Mouse (Mus musculus): ENCODE results near the gene Prph. TPM values are rescaled to one million over a fixed set of nuclear protein-coding genes. Genes with fewer than 3 reads are reported as not detected.

Gene Prph
- polyA plus RNA-seq, 1 experiment from 2014 or later = 1.8 TPM

- no peaks in the 10 kb centered on the region for H3K9me3 ChIP-seq
- no peak overlapping the region for H3K27ac ChIP-seq
- H3K4me2 ChIP-seq = no peak overlapping the region
- H3K36me3 ChIP-seq = peaks cover 55% of the 10 kb centered on the region
- peaks cover 22% of the 10 kb centered on the region for H3K27me3 ChIP-seq
- H3K9ac ChIP-seq = 0 out of 2 replicates have a peak overlapping the region, but pooled peaks have one; percentile 32
- no peak for ATAC-seq (ENCODE audit: insufficient number of reproducible peaks, insufficient read depth, low FRiP score, low TSS enrichment, low read depth)
- no peak overlapping the region for H3K4me3 ChIP-seq
- 84% methylated on average over 3 of the region's 3 CpGs for WGBS
- H3K4me1 ChIP-seq = peaks cover 42% of the 10 kb centered on the region
These were observed 24.8 kb downstream of the Prph start for GRCm38 (mm10) chr15:99079804-99080203.

DNA sequence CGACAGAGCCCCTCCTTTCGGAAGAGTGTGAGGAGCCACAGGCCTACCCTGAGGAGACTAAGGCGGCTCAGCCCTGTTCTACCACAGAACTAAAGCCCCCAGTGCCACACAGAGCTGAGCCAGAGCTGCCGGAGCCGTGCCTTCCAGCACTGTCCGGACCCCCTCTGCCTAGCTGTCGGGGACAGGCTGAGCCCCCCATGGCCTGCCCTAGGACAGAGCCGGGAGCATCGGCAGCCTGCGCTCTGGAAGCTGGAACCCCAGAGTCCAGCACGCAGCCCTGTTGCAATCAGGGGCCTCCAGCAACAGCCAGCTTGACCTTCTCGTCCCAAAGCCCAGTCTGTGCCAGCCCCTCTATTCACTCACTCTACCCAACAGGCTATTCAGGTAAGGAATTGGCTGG lies 27.3 kb downstream of the Prph start:
- H3K4me2 ChIP-seq = no peak overlapping the region
- peaks cover 47% of the 10 kb centered on the region for H3K27me3 ChIP-seq
- H3K9ac ChIP-seq = no peak overlapping the region
- peaks cover 47% of the 10 kb centered on the region for H3K36me3 ChIP-seq
- H3K27ac ChIP-seq = no peak overlapping the region
- no peaks in the 10 kb centered on the region for H3K9me3 ChIP-seq
- H3K4me1 ChIP-seq = peaks cover 23% of the 10 kb centered on the region
- no peak overlapping the region for H3K4me3 ChIP-seq
- 92% methylated on average over 12 of the region's 12 CpGs for WGBS
- no peak for ATAC-seq (ENCODE audit: insufficient number of reproducible peaks, insufficient read depth, low FRiP score, low TSS enrichment, low read depth)

DNA sequence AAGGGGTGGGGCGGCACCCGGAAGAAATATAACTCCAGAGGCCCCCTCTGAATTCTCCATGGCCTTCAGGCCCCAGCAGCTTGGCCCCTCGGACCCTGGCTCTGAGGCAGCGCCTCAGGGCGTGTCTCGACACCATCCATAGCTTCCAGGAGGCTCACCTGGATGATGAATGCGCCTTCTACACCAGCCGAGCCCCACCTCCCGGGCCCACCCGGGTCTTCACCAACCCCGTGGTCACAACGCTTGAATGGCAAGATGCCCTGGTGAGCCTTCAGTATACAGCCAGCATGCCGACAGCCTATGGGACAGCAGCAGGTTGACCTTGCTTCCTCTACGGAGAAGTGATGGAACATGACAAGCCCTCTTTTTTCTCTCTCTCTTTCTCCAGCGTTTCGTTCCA lies 27.9 kb downstream of the Prph start:
- WGBS = 89% methylated on average over 16 of the region's 16 CpGs
- H3K36me3 ChIP-seq = peaks cover 42% of the 10 kb centered on the region
- H3K27me3 ChIP-seq = peaks cover 52% of the 10 kb centered on the region
- H3K9me3 ChIP-seq = no peaks in the 10 kb centered on the region
- ATAC-seq (ENCODE audit: insufficient number of reproducible peaks, insufficient read depth, low FRiP score, low TSS enrichment, low read depth) = no peak
- no peak overlapping the region for H3K9ac ChIP-seq
- H3K4me3 ChIP-seq = no peak overlapping the region
- no peak overlapping the region for H3K27ac ChIP-seq
- peaks cover 20% of the 10 kb centered on the region for H3K4me1 ChIP-seq
- no peak overlapping the region for H3K4me2 ChIP-seq

- ATAC-seq (ENCODE audit: insufficient number of reproducible peaks, insufficient read depth, low FRiP score, low TSS enrichment, low read depth) = no peak
- whole genome bisulfite sequencing = 69% methylated on average over 9 of the region's 9 CpGs
- peaks cover 57% of the 10 kb centered on the region for H3K27me3 ChIP-seq
These were observed 28.3 kb downstream of the Prph start for GRCm38 (mm10) chr15:99083258-99083657.

DNA sequence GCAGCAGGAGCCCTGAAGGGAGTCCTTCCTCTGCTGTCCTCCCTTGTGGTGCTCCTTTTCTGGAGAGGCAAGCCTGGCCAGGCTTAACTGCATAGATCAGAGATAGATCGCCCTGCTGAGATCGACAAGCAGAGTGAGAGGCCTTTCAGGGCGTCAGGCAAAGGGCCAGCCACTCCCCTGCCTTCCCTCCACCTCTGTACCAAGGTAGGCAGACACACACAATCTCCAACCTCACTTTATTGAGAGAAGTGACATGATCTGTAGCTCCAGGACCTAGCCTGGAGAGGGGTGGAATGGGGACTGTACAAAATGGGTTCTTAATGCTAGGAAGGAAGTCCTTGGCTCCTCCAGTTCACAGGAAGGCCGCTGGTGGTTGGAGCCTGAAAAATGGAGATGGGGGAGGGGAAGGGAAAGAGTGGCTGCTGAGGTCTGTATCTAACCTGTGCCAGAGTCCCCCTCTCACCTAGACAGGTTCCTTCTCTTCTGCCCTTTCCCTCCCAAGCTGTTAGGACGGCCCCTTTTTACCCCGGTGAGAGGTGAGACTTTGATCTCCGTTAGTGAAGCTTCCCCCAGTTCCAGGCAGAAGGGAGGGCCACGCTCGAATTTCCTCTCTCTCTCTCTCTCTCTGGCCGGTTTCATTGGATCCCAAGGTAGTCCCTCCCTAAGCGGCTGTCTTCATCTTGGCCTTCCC lies 29.0 kb downstream of the Prph start:
- no peak overlapping the region for H3K4me2 ChIP-seq
- peaks cover 24% of the 10 kb centered on the region for H3K4me1 ChIP-seq
- peaks cover 32% of the 10 kb centered on the region for H3K36me3 ChIP-seq
- H3K27ac ChIP-seq = no peak overlapping the region
- no peaks in the 10 kb centered on the region for H3K9me3 ChIP-seq
- whole genome bisulfite sequencing = 10% methylated on average over 11 of the region's 11 CpGs
- H3K9ac ChIP-seq = no peak overlapping the region
- peaks cover 64% of the 10 kb centered on the region for H3K27me3 ChIP-seq
- ATAC-seq (ENCODE audit: insufficient number of reproducible peaks, insufficient read depth, low FRiP score, low TSS enrichment, low read depth) = no peak
- H3K4me3 ChIP-seq = no peak overlapping the region

More at GRCm38 (mm10) chr15:99083258-99083657, 28.3 kb downstream of the Prph start:
- Histone ChIP-seq H3K4me2 (no peak overlapping the region), H3K4me1 (peaks cover 21% of the 10 kb centered on the region), H3K4me3 (no peak overlapping the region), H3K9ac (no peak overlapping the region), H3K27ac (no peak overlapping the region), H3K36me3 (peaks cover 38% of the 10 kb centered on the region), H3K9me3 (no peaks in the 10 kb centered on the region)

DNA sequence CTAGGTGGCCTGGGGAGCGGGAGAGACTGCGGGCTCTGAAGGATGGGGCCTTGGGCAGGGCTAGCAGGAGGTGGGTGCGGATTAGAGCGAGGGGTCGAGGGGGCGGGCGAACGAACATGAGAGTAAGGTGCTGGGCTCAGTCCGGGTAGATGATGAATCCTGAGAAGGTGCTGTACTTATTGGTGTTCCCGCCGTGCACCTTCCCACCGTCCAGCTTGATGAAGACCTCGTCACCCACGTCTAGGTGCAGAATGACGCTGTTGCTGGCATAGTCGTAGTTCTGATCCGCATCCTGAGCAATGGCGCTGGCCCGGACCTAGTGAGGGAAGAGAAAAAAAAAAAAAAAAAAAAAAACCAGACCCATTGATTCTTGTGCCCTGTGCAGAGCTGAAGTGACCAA lies 29.6 kb downstream of the Prph start:
- no peak overlapping the region for H3K27ac ChIP-seq
- ATAC-seq (ENCODE audit: insufficient number of reproducible peaks, insufficient read depth, low FRiP score, low TSS enrichment, low read depth) = no peak
- peaks cover 70% of the 10 kb centered on the region for H3K27me3 ChIP-seq
- H3K4me1 ChIP-seq = peaks cover 24% of the 10 kb centered on the region
- H3K36me3 ChIP-seq = peaks cover 32% of the 10 kb centered on the region
- H3K9ac ChIP-seq = no peak overlapping the region
- no peak overlapping the region; the same call in 1 of the 2 replicates for H3K4me2 ChIP-seq
- no peaks in the 10 kb centered on the region for H3K9me3 ChIP-seq
- H3K4me3 ChIP-seq = no peak overlapping the region
- WGBS = 9% methylated on average over 19 of the region's 19 CpGs

- ATAC-seq (ENCODE audit: insufficient number of reproducible peaks, insufficient read depth, low FRiP score, low TSS enrichment, low read depth) = no peak
- peaks cover 22% of the 10 kb centered on the region for H3K36me3 ChIP-seq
- H3K27me3 ChIP-seq = peaks cover 84% of the 10 kb centered on the region
- H3K27ac ChIP-seq = no peak overlapping the region
- no peak overlapping the region for H3K9ac ChIP-seq
- H3K4me1 ChIP-seq = peaks cover 24% of the 10 kb centered on the region
- 79% methylated on average over 4 of the region's 4 CpGs for WGBS
- H3K9me3 ChIP-seq = no peaks in the 10 kb centered on the region
- H3K4me2 ChIP-seq = no peak overlapping the region
- no peak overlapping the region for H3K4me3 ChIP-seq
These were observed 31.0 kb downstream of the Prph start for GRCm38 (mm10) chr15:99085997-99086396.

GRCm38 (mm10) chr15:99087253-99088075 lies 32.5 kb downstream of the Prph start, which contains the start of gene C1ql4:
Gene C1ql4, minus strand, starts transcription at chr15:99087817.
- H3K4me3 ChIP-seq = peak within 1 kb of the TSS; percentile 33
- no peaks in the 10 kb centered on the region for H3K9me3 ChIP-seq
- H3K9ac ChIP-seq = no peak within 1 kb of the TSS; the same call in 1 of the 2 replicates
- no peak for ATAC-seq (ENCODE audit: insufficient number of reproducible peaks, insufficient read depth, low FRiP score, low TSS enrichment, low read depth)
- peaks cover 99% of the 10 kb centered on the region for H3K27me3 ChIP-seq
- peak within 1 kb of the TSS; percentile 53 for H3K4me2 ChIP-seq
- WGBS = 8% methylated on average over 60 of the region's 60 CpGs
- no peak within 1 kb of the TSS for H3K27ac ChIP-seq
- peaks cover 24% of the 10 kb centered on the region for H3K4me1 ChIP-seq
- H3K36me3 ChIP-seq = peaks cover 9% of the 10 kb centered on the region

DNA sequence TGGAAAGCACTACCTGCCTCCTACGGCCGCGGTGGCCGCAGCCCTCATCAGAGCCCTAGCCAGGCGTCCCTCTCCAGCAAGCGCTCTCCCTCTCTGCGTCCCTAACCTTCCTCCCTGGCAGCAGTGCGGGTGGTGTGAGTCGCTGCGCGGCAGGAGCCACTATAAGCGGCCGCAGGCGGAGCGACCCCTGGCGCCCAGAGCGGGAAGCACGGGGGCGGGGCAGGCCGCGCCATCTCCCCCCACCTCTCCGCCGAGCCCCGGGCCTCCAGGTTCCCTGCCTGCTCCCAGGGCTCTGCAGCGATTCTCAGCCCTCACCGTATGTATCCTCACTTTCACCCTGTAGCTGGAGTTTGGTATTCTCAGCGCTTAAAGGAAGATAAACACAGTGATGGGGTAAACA lies 33.3 kb downstream of the Prph start:
- 0 out of 2 replicates have a peak, but pooled peaks have one; percentile 38 for ATAC-seq (ENCODE audit: insufficient number of reproducible peaks, insufficient read depth, low FRiP score, low TSS enrichment, low read depth)
- peaks cover under 1% of the 10 kb centered on the region; the same call in 1 of the 2 replicates for H3K36me3 ChIP-seq
- H3K9ac ChIP-seq = no peak overlapping the region; the same call in 1 of the 2 replicates
- peaks cover 24% of the 10 kb centered on the region for H3K4me1 ChIP-seq
- WGBS = under 1% methylated on average over 27 of the region's 27 CpGs
- H3K27me3 ChIP-seq = peaks cover 100% of the 10 kb centered on the region
- no peak overlapping the region for H3K27ac ChIP-seq
- H3K9me3 ChIP-seq = no peaks in the 10 kb centered on the region
- peak overlapping the region; percentile 53 for H3K4me2 ChIP-seq
- H3K4me3 ChIP-seq = peak overlapping the region; percentile 33

GRCm38 (mm10) chr15:99089069-99089468 lies 34.1 kb downstream of the Prph start:
- Histone ChIP-seq H3K4me2 (0 out of 2 replicates have a peak overlapping the region, but pooled peaks have one; percentile 53), H3K9me3 (no peaks in the 10 kb centered on the region), H3K4me3 (no peak overlapping the region), H3K4me1 (peaks cover 28% of the 10 kb centered on the region), H3K36me3 (no peaks in the 10 kb centered on the region), H3K27me3 (peaks cover 100% of the 10 kb centered on the region), H3K9ac (no peak overlapping the region), H3K27ac (no peak overlapping the region)
- WGBS = 9% methylated on average over 14 of the region's 14 CpGs
- ATAC-seq (ENCODE audit: insufficient number of reproducible peaks, insufficient read depth, low FRiP score, low TSS enrichment, low read depth) = no peak

DNA sequence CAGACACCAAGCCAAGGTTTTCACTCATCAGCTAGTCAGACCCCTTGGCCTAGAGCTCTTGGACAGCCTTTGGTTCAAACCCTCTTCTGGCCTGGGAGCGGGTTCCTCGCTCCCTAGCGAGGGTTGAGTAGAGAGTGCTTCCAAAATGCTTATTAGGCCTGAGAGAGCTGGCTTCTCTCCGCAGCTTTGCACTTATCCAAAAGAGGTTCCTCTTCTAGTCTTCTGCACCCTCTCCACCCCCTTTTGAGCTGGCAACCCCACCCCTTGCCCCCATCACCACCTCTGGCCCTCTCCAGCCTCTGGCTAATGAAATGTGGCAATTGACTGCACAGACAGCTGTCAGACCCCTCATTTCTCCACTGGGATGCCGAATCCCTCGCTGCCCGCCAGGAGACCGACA lies 37.9 kb downstream of the Prph start, which contains the start of gene Dnajc22:
Gene Dnajc22 (plus strand): TSS at position 301 of the 400 bp plus-strand sequence.
- Histone ChIP-seq H3K9me3 (no peaks in the 10 kb centered on the region), H3K27me3 (peaks cover 98% of the 10 kb centered on the region), H3K9ac (peak within 1 kb of the TSS; percentile 59), H3K4me3 (peak within 1 kb of the TSS; percentile 43), H3K36me3 (no peaks in the 10 kb centered on the region), H3K4me1 (peaks cover 47% of the 10 kb centered on the region), H3K4me2 (peak within 1 kb of the TSS; percentile 74), H3K27ac (no peak within 1 kb of the TSS)
- ATAC-seq (ENCODE audit: insufficient number of reproducible peaks, insufficient read depth, low FRiP score, low TSS enrichment, low read depth) = no peak
- WGBS = 21% methylated on average over 8 of the region's 8 CpGs
